Mouse (Mus musculus) embryonic facial prominence, embryonic 13.5 days (tissue): Measurements from ENCODE around the gene Arhgef3. TPM values are rescaled to one million over a fixed set of nuclear protein-coding genes. Genes with fewer than 3 reads are reported as not detected.

Experiments used
- ATAC-seq: fragments of 200-750 bp; cut with Nextera tagmentation; 2 replicates; pipeline ENCODE4 v1.8.0; 2017; ENCODE audit warnings: low read depth; ENCODE audit not compliant: insufficient number of reproducible peaks, insufficient read depth, low FRiP score, low TSS enrichment
- H3K27ac ChIP-seq: fragments of 300-500 bp; sonication (generic); 2 replicates; pipeline ENCODE4 v1.5.1; 2015; ENCODE audit warnings: moderate library complexity, mild to moderate bottlenecking, inconsistent platforms
- H3K27me3 ChIP-seq: fragments of 300-500 bp; sonication (generic); 2 replicates; pipeline ENCODE4 v1.6.1; 2015; ENCODE audit warnings: mild to moderate bottlenecking, inconsistent platforms
- H3K36me3 ChIP-seq: fragments of 300-500 bp; sonication (generic); 2 replicates; pipeline ENCODE4 v1.6.1; 2015; ENCODE audit warnings: mild to moderate bottlenecking, inconsistent platforms
- H3K4me1 ChIP-seq: fragments of 300-500 bp; sonication (generic); 2 replicates; pipeline ENCODE4 v1.6.1; 2015; ENCODE audit warnings: inconsistent platforms
- H3K4me2 ChIP-seq: fragments of 300-500 bp; sonication (generic); 2 replicates; pipeline ENCODE4 v1.6.1; 2015; ENCODE audit warnings: moderate library complexity, mild to moderate bottlenecking, inconsistent platforms
- H3K4me3 ChIP-seq: fragments of 300-500 bp; sonication (generic); 2 replicates; pipeline ENCODE4 v1.5.1; 2015; ENCODE audit warnings: mild to moderate bottlenecking, inconsistent platforms
- H3K9ac ChIP-seq: fragments of 300-500 bp; sonication (generic); 2 replicates; pipeline ENCODE4 v1.6.1; 2015; ENCODE audit warnings: mild to moderate bottlenecking, inconsistent platforms
- H3K9me3 ChIP-seq: fragments of 300-500 bp; sonication (generic); 2 replicates; pipeline ENCODE4 v1.6.1; 2016; ENCODE audit warnings: inconsistent platforms
- WGBS: fragments of 180-500 bp; shearing (Covaris S2); methylation state at CpG from one replicate; pipeline ENCODE4 v1.1.7; 2015; ENCODE audit warnings: mixed read lengths; 5-methylcytosine and 5-hydroxymethylcytosine counted together
- polyA plus RNA-seq: library from polyadenylated mRNA; unstranded; fragments of >200 nt; fragmentation: Nextera tagmentation; extraction: Ambion mirVana; gene quantifications from 2 replicates; pipeline ENCODE4 v1.2.1, GENCODE M21; 2015

Gene Arhgef3
- polyA plus RNA-seq, 1 experiment from 2014 or later, result 12.8 TPM

- H3K27me3 ChIP-seq, result no peaks in the 10 kb centered on the region
- no peak for ATAC-seq
- peaks cover 23% of the 10 kb centered on the region for H3K4me1 ChIP-seq
- H3K27ac ChIP-seq, result no peak overlapping the region
- no peaks in the 10 kb centered on the region for H3K36me3 ChIP-seq
- H3K9me3 ChIP-seq, result no peaks in the 10 kb centered on the region
- no peak overlapping the region for H3K9ac ChIP-seq
- no peak overlapping the region for H3K4me2 ChIP-seq
- 87% methylated on average over 7 of the region's 7 CpGs for WGBS
- no peak overlapping the region for H3K4me3 ChIP-seq
These were observed 65.1 kb downstream of the Arhgef3 start for GRCm38 (mm10) chr14:27179771-27180170.

DNA sequence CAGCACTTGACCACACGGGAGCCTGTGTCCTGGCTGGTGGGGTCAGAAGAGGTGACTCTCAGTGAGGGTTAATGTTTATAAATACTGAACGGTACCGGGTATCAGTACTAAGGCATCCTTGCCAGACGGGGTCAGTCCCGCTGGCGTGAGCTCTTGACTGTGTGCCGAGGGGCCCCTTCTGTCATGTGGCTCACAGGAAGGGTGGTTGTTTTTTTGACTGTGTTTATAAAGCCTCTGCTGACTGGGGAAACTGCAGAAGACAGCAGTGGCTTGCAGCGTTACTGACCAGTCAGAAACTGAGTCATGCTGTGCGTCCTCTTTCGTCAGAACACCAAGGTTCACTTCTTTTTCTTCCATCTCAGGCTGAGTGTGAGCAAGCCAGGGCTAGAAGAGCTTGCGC is 67.4 kb downstream of the Arhgef3 start:
- WGBS, result 66% methylated on average over 11 of the region's 11 CpGs

GRCm38 (mm10) chr14:27182646-27183438 is 68.1 kb downstream of the Arhgef3 start:
- Histone ChIP-seq H3K9me3 (no peaks in the 10 kb centered on the region), H3K27ac (no peak overlapping the region; the same call in 1 of the 2 replicates), H3K4me2 (no peak overlapping the region), H3K4me3 (no peak overlapping the region), H3K27me3 (no peaks in the 10 kb centered on the region), H3K36me3 (no peaks in the 10 kb centered on the region), H3K4me1 (peaks cover 18% of the 10 kb centered on the region), H3K9ac (no peak overlapping the region)
- WGBS, result 54% methylated on average over 11 of the region's 11 CpGs
- peak; percentile 35; the same call in 1 of the 2 replicates for ATAC-seq

More for the DNA sequence above, 67.4 kb downstream of the Arhgef3 start:
- no peak overlapping the region for H3K9ac ChIP-seq
- H3K9me3 ChIP-seq, result no peaks in the 10 kb centered on the region
- no peak overlapping the region for H3K4me2 ChIP-seq
- no peak for ATAC-seq
- H3K4me3 ChIP-seq, result no peak overlapping the region
- no peaks in the 10 kb centered on the region for H3K36me3 ChIP-seq
- H3K27ac ChIP-seq, result no peak overlapping the region
- H3K4me1 ChIP-seq, result peaks cover 18% of the 10 kb centered on the region
- no peaks in the 10 kb centered on the region for H3K27me3 ChIP-seq

GRCm38 (mm10) chr14:27183501-27184230 is 69.0 kb downstream of the Arhgef3 start:
- Histone ChIP-seq H3K4me1 (peaks cover 14% of the 10 kb centered on the region), H3K4me3 (no peak overlapping the region), H3K36me3 (no peaks in the 10 kb centered on the region), H3K9me3 (no peaks in the 10 kb centered on the region), H3K9ac (no peak overlapping the region), H3K27me3 (no peaks in the 10 kb centered on the region), H3K27ac (no peak overlapping the region), H3K4me2 (no peak overlapping the region)
- ATAC-seq, result no peak
- 58% methylated on average over 16 of the region's 16 CpGs for WGBS

GRCm38 (mm10) chr14:27185902-27186301 is 71.2 kb downstream of the Arhgef3 start:
- no peak for ATAC-seq
- no peaks in the 10 kb centered on the region for H3K36me3 ChIP-seq
- 64% methylated on average over 5 of the region's 5 CpGs for WGBS

GRCm38 (mm10) chr14:27186596-27186995 is 71.9 kb downstream of the Arhgef3 start:
- Histone ChIP-seq H3K4me2 (no peak overlapping the region), H3K4me3 (no peak overlapping the region), H3K27ac (no peak overlapping the region), H3K9ac (no peak overlapping the region), H3K4me1 (peaks cover 16% of the 10 kb centered on the region), H3K27me3 (0 out of 2 replicates have a peak, but pooled peaks cover 3% of the 10 kb centered on the region), H3K9me3 (no peaks in the 10 kb centered on the region), H3K36me3 (no peaks in the 10 kb centered on the region)
- no peak for ATAC-seq
- 78% methylated on average over 4 of the region's 4 CpGs for WGBS

More at GRCm38 (mm10) chr14:27185902-27186301, 71.2 kb downstream of the Arhgef3 start:
- Histone ChIP-seq H3K27me3 (0 out of 2 replicates have a peak, but pooled peaks cover 3% of the 10 kb centered on the region), H3K9me3 (no peaks in the 10 kb centered on the region), H3K4me1 (peaks cover 16% of the 10 kb centered on the region), H3K4me2 (no peak overlapping the region), H3K27ac (no peak overlapping the region), H3K9ac (no peak overlapping the region), H3K4me3 (no peak overlapping the region)

DNA sequence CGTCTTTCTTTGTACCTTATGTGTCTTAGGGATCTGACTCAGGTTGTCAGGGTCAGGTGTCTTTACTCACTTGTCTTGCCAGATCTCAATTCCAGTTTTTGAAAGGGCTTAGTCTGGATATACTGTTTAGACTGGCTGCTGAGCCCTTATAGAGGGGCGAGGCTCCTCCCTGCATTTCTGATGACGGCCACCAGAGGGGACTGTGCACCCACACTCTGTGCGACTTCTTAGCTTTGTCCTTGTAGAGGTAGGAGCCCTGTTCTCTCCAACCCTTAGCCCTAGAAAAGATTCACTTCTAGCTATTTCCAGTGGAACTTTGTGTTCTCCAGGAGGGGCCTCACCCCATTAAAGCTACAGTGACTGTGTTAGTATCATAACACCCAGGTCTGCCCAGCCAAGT is 72.3 kb downstream of the Arhgef3 start:
- ATAC-seq, result no peak

GRCm38 (mm10) chr14:27187885-27188284 is 73.2 kb downstream of the Arhgef3 start:
- 0 out of 2 replicates have a peak, but pooled peaks cover 3% of the 10 kb centered on the region for H3K27me3 ChIP-seq
- WGBS, result 84% methylated on average over 4 of the region's 4 CpGs
- H3K9me3 ChIP-seq, result no peaks in the 10 kb centered on the region
- no peak overlapping the region for H3K9ac ChIP-seq
- peaks cover 14% of the 10 kb centered on the region for H3K4me1 ChIP-seq
- H3K4me3 ChIP-seq, result no peak overlapping the region
- H3K36me3 ChIP-seq, result no peaks in the 10 kb centered on the region
- no peak overlapping the region for H3K27ac ChIP-seq
- no peak for ATAC-seq
- no peak overlapping the region for H3K4me2 ChIP-seq

More for the DNA sequence above, 72.3 kb downstream of the Arhgef3 start:
- Histone ChIP-seq H3K4me3 (no peak overlapping the region), H3K36me3 (no peaks in the 10 kb centered on the region), H3K4me2 (no peak overlapping the region), H3K27ac (no peak overlapping the region), H3K4me1 (peaks cover 16% of the 10 kb centered on the region), H3K9ac (no peak overlapping the region), H3K27me3 (0 out of 2 replicates have a peak, but pooled peaks cover 3% of the 10 kb centered on the region), H3K9me3 (no peaks in the 10 kb centered on the region)
- WGBS, result 5% methylated on average over 4 of the region's 4 CpGs

DNA sequence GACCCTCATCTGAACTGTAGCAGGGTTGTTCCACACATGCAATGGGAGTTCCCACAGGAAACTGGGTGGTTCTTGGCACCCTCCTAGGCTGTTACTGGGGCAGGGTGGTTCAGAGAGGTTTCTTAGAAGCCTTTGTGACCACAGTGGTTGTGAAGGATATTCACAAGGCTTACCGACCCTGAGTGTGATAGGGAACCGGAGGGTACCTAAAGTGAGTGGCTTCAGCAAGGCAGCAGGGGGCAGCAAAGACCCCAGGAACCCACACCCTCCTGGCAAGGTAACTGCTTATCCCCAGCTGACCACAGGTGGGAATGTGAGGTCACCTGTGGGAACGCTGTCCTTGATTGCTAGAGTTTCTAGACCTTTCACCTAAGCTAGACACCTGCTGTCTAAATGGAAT is 77.8 kb downstream of the Arhgef3 start:
- Histone ChIP-seq H3K9me3 (no peaks in the 10 kb centered on the region), H3K4me1 (peaks cover 9% of the 10 kb centered on the region; the same call in 1 of the 2 replicates), H3K27ac (no peak overlapping the region), H3K4me3 (no peak overlapping the region), H3K27me3 (0 out of 2 replicates have a peak, but pooled peaks cover 3% of the 10 kb centered on the region), H3K36me3 (no peaks in the 10 kb centered on the region), H3K9ac (no peak overlapping the region), H3K4me2 (no peak overlapping the region)
- 34% methylated on average over 3 of the region's 3 CpGs for WGBS
- ATAC-seq, result no peak

DNA sequence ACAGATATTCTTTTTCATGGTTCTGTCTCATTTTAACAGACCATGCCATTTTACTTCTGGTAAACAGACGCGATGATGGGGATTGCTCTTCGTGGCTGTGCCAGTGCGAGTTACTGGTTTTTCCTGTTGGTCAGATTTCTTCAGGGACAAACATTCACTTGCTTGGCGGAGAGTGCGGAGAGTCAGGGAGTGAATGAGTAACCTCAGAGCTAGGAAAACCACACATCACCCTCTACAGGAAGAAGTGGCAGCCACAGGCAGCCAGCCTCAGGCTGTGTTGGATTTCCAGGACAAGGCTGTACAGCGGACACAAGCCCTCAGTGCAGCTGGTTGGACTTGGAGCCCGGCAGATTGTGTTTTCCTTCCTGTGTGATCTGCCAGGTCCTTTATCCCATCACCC is 82.3 kb downstream of the Arhgef3 start:
- 63% methylated on average over 8 of the region's 8 CpGs for WGBS
- no peak overlapping the region for H3K4me2 ChIP-seq
- H3K36me3 ChIP-seq, result no peaks in the 10 kb centered on the region
- H3K27me3 ChIP-seq, result no peaks in the 10 kb centered on the region
- no peak overlapping the region for H3K4me3 ChIP-seq
- peaks cover 14% of the 10 kb centered on the region for H3K4me1 ChIP-seq
- H3K27ac ChIP-seq, result no peak overlapping the region
- no peak overlapping the region for H3K9ac ChIP-seq
- no peaks in the 10 kb centered on the region for H3K9me3 ChIP-seq
- ATAC-seq, result no peak

DNA sequence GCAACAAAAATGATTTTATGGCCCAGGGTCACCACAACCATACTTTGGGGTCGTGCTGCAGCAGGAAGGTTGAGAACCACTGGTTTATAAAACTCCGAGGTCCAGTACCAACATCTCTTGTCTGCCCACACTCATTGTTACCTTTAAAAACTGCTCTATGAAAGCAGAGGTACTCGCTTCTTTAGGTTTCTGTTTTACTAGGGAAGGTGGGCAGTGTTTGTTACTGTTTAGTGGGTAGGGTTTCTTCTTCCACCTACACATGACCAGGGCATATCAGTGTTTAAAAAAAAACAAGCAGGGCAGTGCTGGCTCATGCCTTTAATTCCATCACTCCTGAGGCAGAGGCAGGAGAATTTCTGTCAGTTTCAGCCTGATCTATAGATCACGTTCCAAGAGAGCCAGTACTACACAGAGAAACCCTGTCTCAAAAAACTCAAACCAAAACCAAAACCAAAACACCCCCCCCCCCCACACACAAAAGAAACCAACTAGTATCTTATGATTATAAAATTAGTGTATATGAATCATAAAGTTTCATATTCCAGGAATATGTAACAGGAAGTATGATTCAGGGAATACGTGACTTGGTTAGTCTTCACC is 83.9 kb downstream of the Arhgef3 start:
- H3K4me1 ChIP-seq, result peaks cover 14% of the 10 kb centered on the region
- H3K27me3 ChIP-seq, result no peaks in the 10 kb centered on the region
- H3K9me3 ChIP-seq, result no peaks in the 10 kb centered on the region
- ATAC-seq, result no peak
- no peak overlapping the region for H3K4me3 ChIP-seq
- no peak overlapping the region for H3K9ac ChIP-seq
- H3K36me3 ChIP-seq, result no peaks in the 10 kb centered on the region
- no peak overlapping the region for H3K27ac ChIP-seq
- no peak overlapping the region for H3K4me2 ChIP-seq
- 86% methylated on average over 5 of the region's 5 CpGs for WGBS
